In genomic region chr5:17843921-17844320, GRCm38 (mm10) we compare ENCODE assay signal across 20 mouse cellular contexts. TPM values are rescaled to one million over a fixed set of nuclear protein-coding genes. Genes with fewer than 3 reads are reported as not detected.
DNase-seq lines count a peak whose midpoint lies in the region; ATAC-seq and TF ChIP-seq lines count a peak whose summit lies in the region.
"Had no signal": no experiment of that assay in that cellular context is flagged by ENCODE, and none has a peak within 500 bp of the region (broad histone marks: within the 10 kb centered on the region; RNA-seq: fewer than 3 reads in every experiment).

No protein-coding gene starts in this region.

- intact Hi-C loops in heart, postnatal 36 days (cut with DNase I): loop anchor here (5.0 kb wide), 1 partner anchor 138 kb away; no protein-coding TSS in a partner anchor

- peaks cover 32% of the 10 kb centered on the region for H3K4me1 ChIP-seq in heart, embryonic 13.5 days
- H3K4me1 ChIP-seq in kidney, embryonic 16.5 days (ENCODE audit: insufficient read depth, low read length): no peaks in the 10 kb centered on the region; the same call in 1 of the 2 replicates
- H3K4me1 ChIP-seq in kidney, embryonic 14.5 days (ENCODE audit: control insufficient read depth, insufficient read depth, low read length): no peaks in the 10 kb centered on the region
- peaks cover 30% of the 10 kb centered on the region for H3K4me1 ChIP-seq in bone marrow macrophage, adult 2 months (ENCODE audit: control insufficient read depth, insufficient read depth, low read length)
- H3K4me1 ChIP-seq in embryonic facial prominence, embryonic 15.5 days: no peaks in the 10 kb centered on the region; the same call in 1 of the 2 replicates
- H3K4me1 ChIP-seq: forebrain, embryonic 10.5 days; midbrain, embryonic 15.5 days; stomach, embryonic 15.5 days had no signal

- H3K27ac ChIP-seq in heart, embryonic 13.5 days (replicated peaks): peak overlapping the region; percentile 85
- 0 out of 2 replicates have a peak overlapping the region, but pooled peaks have one; percentile 44 for H3K27ac ChIP-seq in kidney, embryonic 16.5 days (ENCODE audit: low read length)
- H3K27ac ChIP-seq in kidney, embryonic 14.5 days (ENCODE audit: low read depth, low read length): no peak overlapping the region
- H3K27ac ChIP-seq in bone marrow macrophage, adult 2 months (ENCODE audit: insufficient read depth, low read depth, low read length): peak overlapping the region; percentile 45
- H3K27ac ChIP-seq in embryonic facial prominence, embryonic 15.5 days (replicated peaks): peak overlapping the region; percentile 58
- H3K27ac ChIP-seq: forebrain, embryonic 10.5 days; hindbrain, embryonic 14.5 days; midbrain, embryonic 15.5 days; stomach, embryonic 15.5 days had no signal

- no peak for TF ChIP-seq CTCF in bone marrow macrophage, adult 2 months (IDR thresholded peaks at IDR 0.05; ENCODE audit: low read depth, low read length)

- no peak overlapping the region for H3K4me3 ChIP-seq in heart, embryonic 13.5 days
- no peak overlapping the region for H3K4me3 ChIP-seq in kidney, embryonic 16.5 days (ENCODE audit: low read length)
- H3K4me3 ChIP-seq in kidney, embryonic 14.5 days (ENCODE audit: low read length): no peak overlapping the region
- no peak overlapping the region for H3K4me3 ChIP-seq in bone marrow macrophage, adult 2 months (ENCODE audit: insufficient read depth, low read length)
- no peak overlapping the region for H3K4me3 ChIP-seq in embryonic facial prominence, embryonic 15.5 days (replicated peaks)
- H3K4me3 ChIP-seq: forebrain, embryonic 10.5 days; midbrain, embryonic 15.5 days; myocyte; stomach, embryonic 15.5 days had no signal

- H3K9me3 ChIP-seq in heart, embryonic 13.5 days: no peaks in the 10 kb centered on the region
- H3K9me3 ChIP-seq in kidney, embryonic 16.5 days (ENCODE audit: low read length): no peaks in the 10 kb centered on the region
- H3K9me3 ChIP-seq in kidney, embryonic 14.5 days (ENCODE audit: control insufficient read depth, low read length): no peaks in the 10 kb centered on the region
- no peaks in the 10 kb centered on the region for H3K9me3 ChIP-seq in embryonic facial prominence, embryonic 15.5 days (replicated peaks)
- H3K9me3 ChIP-seq: forebrain, embryonic 10.5 days; midbrain, embryonic 15.5 days; stomach, embryonic 15.5 days had no signal

- H3K36me3 ChIP-seq in heart, embryonic 13.5 days: no peaks in the 10 kb centered on the region
- H3K36me3 ChIP-seq in kidney, embryonic 16.5 days (ENCODE audit: insufficient read depth, low read length): no peaks in the 10 kb centered on the region
- H3K36me3 ChIP-seq in kidney, embryonic 14.5 days (ENCODE audit: control insufficient read depth, insufficient read depth, low read length): no peaks in the 10 kb centered on the region
- H3K36me3 ChIP-seq in embryonic facial prominence, embryonic 15.5 days: no peaks in the 10 kb centered on the region
- H3K36me3 ChIP-seq: forebrain, embryonic 10.5 days; midbrain, embryonic 15.5 days; stomach, embryonic 15.5 days had no signal

- peak overlapping the region; percentile 18; the same call in 1 of the 2 replicates for H3K4me2 ChIP-seq in heart, embryonic 13.5 days
- no peak overlapping the region for H3K4me2 ChIP-seq in kidney, embryonic 16.5 days (replicated peaks; ENCODE audit: low read depth, low read length)
- no peak overlapping the region for H3K4me2 ChIP-seq in kidney, embryonic 14.5 days (replicated peaks; ENCODE audit: low read depth, low read length)
- no peak overlapping the region for H3K4me2 ChIP-seq in embryonic facial prominence, embryonic 15.5 days (replicated peaks)
- H3K4me2 ChIP-seq: hindbrain, embryonic 14.5 days; lung, embryonic 14.5 days; midbrain, embryonic 15.5 days; stomach, embryonic 15.5 days had no signal

- no peaks in the 10 kb centered on the region for H3K27me3 ChIP-seq in heart, embryonic 13.5 days (replicated peaks)
- no peaks in the 10 kb centered on the region for H3K27me3 ChIP-seq in kidney, embryonic 16.5 days (ENCODE audit: insufficient read depth, low read length)
- H3K27me3 ChIP-seq in kidney, embryonic 14.5 days (ENCODE audit: control insufficient read depth, insufficient read depth, low read length): no peaks in the 10 kb centered on the region
- no peaks in the 10 kb centered on the region for H3K27me3 ChIP-seq in embryonic facial prominence, embryonic 15.5 days
- H3K27me3 ChIP-seq: midbrain, embryonic 15.5 days; stomach, embryonic 15.5 days had no signal

- no peak for DNase-seq in heart, postnatal 36 days
- no peak for DNase-seq in spleen, postnatal 14 days (ENCODE audit: low spot score in 2 of 2)
- DNase-seq: adrenal gland, adult 8-10 months; cerebellum, adult 11 months; cerebellum, postnatal 14 days; forebrain, postnatal 0 days; thymus, adult 18-20 months; thymus, postnatal 4 days had no signal

- TF ChIP-seq POLR2A in bone marrow macrophage, adult 2 months (IDR thresholded peaks at IDR 0.05; ENCODE audit: borderline replicate concordance, low read depth, low read length): no peak

- no peak for ATAC-seq in heart, embryonic 13.5 days (ENCODE audit: extremely low read depth, insufficient number of reproducible peaks, low FRiP score, low TSS enrichment)
- ATAC-seq in kidney, embryonic 16.5 days (ENCODE audit: low FRiP score, low TSS enrichment): no peak
- no peak for ATAC-seq in kidney, embryonic 14.5 days (ENCODE audit: low FRiP score, low TSS enrichment)
- no peak for ATAC-seq in embryonic facial prominence, embryonic 15.5 days (ENCODE audit: insufficient number of reproducible peaks, low FRiP score, low TSS enrichment, low read depth)
- ATAC-seq: forebrain, postnatal 0 days; midbrain, embryonic 15.5 days; Patski had no signal

- 37% methylated on average over 3 of the region's 3 CpGs for WGBS in heart, embryonic 13.5 days
- 53% methylated on average over 3 of the region's 3 CpGs for WGBS in kidney, embryonic 16.5 days
- 72% methylated on average over 3 of the region's 3 CpGs for WGBS in kidney, embryonic 14.5 days
- 64% methylated on average over 3 of the region's 3 CpGs for WGBS in embryonic facial prominence, embryonic 15.5 days

- no peak overlapping the region for H3K9ac ChIP-seq in heart, embryonic 13.5 days
- no peak overlapping the region for H3K9ac ChIP-seq in kidney, embryonic 16.5 days (replicated peaks; ENCODE audit: low read length)
- no peak overlapping the region for H3K9ac ChIP-seq in kidney, embryonic 14.5 days (ENCODE audit: low read depth, low read length)
- H3K9ac ChIP-seq in embryonic facial prominence, embryonic 15.5 days: no peak overlapping the region
- H3K9ac ChIP-seq: forebrain, postnatal 0 days; hindbrain, embryonic 14.5 days; lung, embryonic 14.5 days; midbrain, embryonic 15.5 days; stomach, embryonic 15.5 days had no signal

RNA-seq across cellular contexts. Expression of gene Cd36, which starts 44.7 kb away (rescaled TPM):
- 74.1 and 80.4 TPM in 2 replicates for polyA plus RNA-seq in heart, embryonic 13.5 days (2015; fragmentation: Nextera tagmentation; extraction: Ambion mirVana)
- total RNA-seq in heart, postnatal 36 days (2021): 1,000 to 10,000 TPM; 1,925 to 2,084 TPM
- polyA plus RNA-seq in kidney, embryonic 16.5 days (2015; fragmentation: Nextera tagmentation; extraction: Ambion mirVana): 10.1 and 12.7 TPM in 2 replicates
- polyA plus RNA-seq in kidney, embryonic 14.5 days (2014; fragmentation: Nextera tagmentation; extraction: Ambion mirVana): 6.8 and 7.7 TPM in 2 replicates
- 390 and 451 TPM in 2 replicates for polyA plus RNA-seq in bone marrow macrophage, adult 2 months (2012; ENCODE audit: insufficient read depth, insufficient read length, missing spikeins)
- 25.7 TPM in 2 replicates for polyA plus RNA-seq in embryonic facial prominence, embryonic 15.5 days (2015; fragmentation: Nextera tagmentation; extraction: Ambion mirVana)
